Mouse (Mus musculus) cerebellum, adult 11 months (tissue): ENCODE results near the gene Vwa1.

Experiments used
- DNase-seq: peaks from one replicate; pipeline ENCODE4 v3.0.0; 2022

The Vwa1 gene

GRCm38 (mm10) chr4:155779498-155779897 is 5.0 kb upstream of the Vwa1 start:
- DNase-seq = no peak

- no peak for DNase-seq
Measured at GRCm38 (mm10) chr4:155777816-155778215, 3.3 kb upstream of the Vwa1 start.

DNA sequence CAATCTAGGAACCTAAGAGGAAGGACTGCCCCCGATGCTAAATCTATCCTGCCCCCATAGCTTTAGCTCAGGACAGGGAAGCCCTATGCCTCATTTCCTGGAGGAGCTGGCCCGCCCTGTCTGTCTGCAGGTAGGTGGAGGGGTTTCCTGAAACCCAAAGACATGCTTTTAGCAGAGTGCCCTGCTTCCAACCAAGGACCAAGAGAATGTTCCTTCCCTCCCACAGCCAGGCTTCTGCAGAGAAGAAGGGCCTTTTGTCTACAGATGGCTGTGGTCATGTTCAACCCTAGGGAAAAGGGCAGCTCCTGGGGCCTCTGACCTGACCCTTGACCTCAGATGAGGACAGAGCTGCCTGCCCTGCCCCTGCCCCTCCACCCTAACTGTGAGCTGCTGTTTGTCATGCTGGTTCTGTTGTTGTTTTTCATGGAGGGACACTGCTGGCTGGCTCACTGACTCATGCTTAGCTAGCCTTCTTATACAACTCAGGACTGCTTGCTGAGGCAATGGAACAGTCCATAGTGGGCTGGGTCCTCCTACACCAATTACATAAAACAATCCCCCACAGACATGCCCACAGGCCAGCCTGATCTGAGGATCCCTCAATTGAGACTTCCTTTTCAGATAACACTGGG is 2.3 kb upstream of the Vwa1 start:
- no peak for DNase-seq

DNA sequence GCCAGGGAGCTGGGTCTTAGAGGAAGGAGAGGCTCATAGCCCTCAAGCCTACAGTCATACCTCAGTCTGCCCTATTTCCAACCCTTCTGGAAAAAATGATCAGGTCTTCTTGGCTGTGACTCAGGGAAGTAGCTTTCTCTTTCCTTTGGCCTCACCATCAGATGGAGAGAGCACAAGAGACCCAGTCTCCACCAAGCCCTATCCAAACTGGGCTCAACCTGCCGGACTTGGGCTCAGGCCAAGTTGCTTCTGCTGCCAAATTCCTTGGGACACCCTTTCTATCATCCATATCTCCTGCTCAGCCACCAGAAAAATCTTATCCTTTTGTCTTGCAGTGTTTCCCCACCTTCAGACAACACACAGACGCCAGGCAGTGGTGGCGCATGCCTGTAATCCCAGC is 1.4 kb upstream of the Vwa1 start:
- peak; percentile 72 for DNase-seq

- DNase-seq = peak; percentile 58
Measured at GRCm38 (mm10) chr4:155774971-155775740, 658 bp upstream of the Vwa1 start.

DNA sequence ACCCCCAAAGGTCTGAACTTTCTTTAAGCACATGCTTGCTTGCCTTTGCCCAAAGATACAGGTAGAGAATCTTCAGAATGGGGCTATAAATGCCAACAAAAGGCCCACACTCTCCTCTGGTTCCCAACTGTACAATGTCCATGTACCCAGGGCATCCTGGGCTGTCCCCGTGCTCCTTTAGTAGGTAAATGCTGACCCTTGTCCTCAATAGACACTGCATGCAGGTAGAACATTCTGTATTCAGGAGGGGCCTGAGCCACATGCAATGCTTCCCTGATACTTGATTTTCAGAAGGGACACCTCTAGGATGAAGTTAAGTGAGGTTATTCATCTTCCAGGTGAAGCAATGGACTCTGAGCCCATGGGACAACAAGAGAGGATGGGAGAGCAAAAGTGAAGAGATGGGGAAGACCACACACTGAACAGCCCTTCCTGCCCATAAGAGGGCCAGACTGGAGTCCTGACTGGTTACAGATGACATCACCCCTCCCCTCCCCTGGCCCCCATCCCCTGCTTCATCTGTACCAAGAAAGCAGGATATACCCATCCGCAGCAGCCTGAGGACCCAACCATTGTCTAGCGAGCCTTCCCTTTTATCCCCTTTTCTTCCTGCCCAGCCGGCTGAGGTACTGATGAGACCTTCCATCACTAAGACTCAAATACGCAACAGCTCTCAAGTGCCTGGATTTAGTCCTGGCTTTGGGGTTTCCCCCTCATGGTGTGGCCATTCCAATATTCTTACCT is 991 bp downstream of the Vwa1 start:
- DNase-seq = no peak

DNA sequence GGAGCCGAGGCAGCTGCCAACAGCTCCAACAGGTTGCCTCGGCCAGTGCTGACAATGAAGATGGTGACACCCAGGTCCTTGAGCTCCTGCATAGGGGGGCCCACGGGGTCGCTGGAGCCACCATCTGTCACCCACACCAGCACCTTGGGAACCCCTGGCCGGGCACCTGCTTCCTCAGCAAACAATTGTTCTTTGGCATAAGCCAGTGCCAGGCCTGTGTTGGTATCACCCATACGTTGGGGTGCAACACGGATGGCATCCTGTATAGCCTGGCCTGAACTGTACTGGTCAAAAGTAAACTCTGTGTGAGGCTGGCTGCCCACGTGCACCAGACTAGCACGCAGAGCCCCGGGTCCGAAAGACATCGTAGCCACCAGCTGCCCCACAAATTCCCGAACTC is 1.7 kb downstream of the Vwa1 start:
- no peak for DNase-seq

DNA sequence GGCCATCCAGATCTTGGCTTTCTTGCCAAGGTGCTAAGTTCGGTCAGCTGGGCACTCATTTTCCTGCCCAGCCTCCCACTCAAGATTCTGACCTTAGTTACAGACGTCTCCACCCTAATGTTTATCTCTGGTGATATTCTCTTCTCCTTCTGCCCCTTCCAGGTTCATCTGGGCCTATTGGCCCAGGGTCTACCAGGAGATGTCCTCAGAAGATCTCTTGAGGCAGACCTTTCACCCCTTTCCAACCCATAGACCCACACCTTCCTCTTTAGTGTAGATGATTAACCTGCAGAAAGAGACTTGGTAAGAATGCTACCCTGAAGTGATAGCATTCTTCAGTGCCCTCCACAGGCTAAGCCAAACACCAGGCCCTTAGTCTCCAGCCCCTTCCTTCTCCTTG is 2.8 kb downstream of the Vwa1 start:
- no peak for DNase-seq

GRCm38 (mm10) chr4:155770626-155771025 is 3.9 kb downstream of the Vwa1 start:
- no peak for DNase-seq

DNA sequence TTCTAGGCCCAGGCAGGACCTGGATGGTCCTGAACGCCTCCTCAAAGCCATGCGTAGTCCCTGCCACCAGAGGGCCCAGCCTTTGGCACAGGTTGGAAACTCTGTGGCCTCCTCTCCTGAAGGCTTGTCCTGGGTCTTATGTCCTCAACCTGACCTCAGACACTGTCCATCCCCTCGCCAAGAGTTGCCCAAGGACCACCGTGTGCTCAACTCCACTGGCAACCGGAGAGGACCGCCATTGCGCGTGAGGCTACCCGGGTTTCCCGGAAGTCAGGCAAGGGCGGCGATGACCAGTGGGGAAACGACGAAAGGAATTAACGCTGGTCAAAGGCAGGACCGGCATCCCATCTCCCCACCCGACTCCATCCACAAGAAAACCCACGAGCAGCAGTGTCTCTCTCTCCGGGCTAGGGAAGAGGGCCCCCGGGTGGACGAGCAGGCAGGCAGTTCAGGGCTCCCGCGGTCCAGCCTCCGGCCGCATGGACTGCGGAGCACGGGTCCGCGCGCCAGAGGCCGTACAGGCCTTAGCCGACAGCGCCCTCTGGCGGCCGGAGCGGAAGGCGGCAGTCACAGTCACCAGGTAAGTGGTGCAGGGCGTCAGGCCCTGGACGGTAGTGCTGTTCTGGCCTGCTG is 4.5 kb downstream of the Vwa1 start:
- peak; percentile 93 for DNase-seq

DNA sequence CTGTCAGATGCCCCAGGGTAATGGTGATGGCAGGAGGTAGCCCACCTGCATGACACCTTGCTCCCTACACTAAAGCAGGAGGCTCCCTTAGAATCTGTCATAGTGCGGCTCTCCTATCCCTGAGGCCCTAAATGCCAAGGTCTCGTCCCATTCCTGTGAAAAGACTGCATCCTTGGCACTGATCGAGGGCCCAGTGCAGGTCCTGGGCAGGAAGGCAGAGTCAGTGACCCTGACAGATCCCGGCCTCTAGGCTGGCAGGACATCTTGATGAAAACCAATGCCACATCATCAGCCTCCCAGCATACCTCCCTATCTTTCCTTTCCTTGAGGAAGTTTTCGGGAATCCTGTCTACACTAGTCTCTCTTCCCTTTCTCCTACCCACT is 5.0 kb downstream of the Vwa1 start:
- no peak for DNase-seq

DNA sequence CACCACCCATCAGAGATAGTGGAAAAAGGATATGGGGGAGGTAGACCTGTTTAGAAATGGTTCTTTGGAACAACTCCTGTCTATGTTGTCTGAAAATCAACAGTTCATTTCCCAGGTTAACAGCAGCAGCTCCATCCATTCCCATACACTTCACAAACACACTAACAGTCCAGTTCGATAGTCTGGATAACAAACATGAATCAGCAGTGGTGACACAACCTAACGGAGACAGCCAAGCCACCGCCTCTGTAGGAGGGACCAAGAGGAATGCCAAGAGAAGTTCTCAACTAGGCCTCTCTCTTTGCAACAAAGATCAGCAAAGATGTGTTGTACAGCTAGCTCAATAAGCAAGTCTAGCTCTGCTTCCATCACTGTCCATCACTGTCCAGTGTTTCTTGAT is 12.1 kb downstream of the Vwa1 start:
- DNase-seq = no peak

- no peak for DNase-seq
Measured at GRCm38 (mm10) chr4:155761356-155762099, 13.0 kb downstream of the Vwa1 start.

DNA sequence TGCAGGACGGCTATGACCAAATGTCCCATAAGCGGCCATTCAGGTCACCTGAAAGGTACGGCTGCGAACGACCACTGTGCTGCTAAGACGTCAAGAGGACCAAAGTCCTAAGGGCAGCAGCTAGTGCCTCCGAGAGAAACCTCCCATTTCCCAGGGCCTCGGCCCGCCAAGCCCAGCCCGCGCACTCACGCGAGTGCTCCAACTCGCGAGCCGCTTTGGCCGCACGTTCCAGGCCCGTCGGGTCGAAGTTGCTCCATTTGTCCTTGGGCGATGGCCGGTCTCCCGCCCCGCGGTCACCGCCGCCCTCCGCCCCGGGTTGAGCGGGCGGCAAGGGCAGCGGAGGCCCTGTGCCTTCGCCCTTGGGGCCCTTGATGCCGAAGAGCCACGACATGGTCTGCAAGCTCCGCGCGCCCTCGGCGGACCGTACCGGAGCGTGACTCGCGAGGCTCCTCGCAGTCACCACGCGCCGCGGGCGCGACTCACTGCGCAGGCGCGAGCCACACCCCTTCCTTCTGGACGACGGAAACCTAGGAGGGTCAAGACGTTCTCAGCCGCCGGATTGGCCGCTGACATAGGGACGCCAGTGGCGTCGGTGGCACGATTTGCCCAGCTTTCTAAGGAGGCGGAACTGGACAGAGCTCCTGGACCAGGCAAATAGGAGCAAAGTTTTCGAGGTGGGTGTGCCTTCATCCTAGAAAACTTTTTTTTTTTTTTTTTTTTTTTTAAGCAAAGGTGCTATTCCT is 13.7 kb downstream of the Vwa1 start, which contains the start of gene Atad3a:
Gene Atad3a (minus strand): TSS at position 481 of the 743 bp plus-strand sequence.
- peak; percentile 96 for DNase-seq

GRCm38 (mm10) chr4:155759862-155760612 is 14.5 kb downstream of the Vwa1 start:
- DNase-seq = no peak

GRCm38 (mm10) chr4:155757011-155757410 is 17.5 kb downstream of the Vwa1 start:
- no peak for DNase-seq

GRCm38 (mm10) chr4:155746575-155747490 is 27.7 kb downstream of the Vwa1 start:
- peak; percentile 46 for DNase-seq

DNA sequence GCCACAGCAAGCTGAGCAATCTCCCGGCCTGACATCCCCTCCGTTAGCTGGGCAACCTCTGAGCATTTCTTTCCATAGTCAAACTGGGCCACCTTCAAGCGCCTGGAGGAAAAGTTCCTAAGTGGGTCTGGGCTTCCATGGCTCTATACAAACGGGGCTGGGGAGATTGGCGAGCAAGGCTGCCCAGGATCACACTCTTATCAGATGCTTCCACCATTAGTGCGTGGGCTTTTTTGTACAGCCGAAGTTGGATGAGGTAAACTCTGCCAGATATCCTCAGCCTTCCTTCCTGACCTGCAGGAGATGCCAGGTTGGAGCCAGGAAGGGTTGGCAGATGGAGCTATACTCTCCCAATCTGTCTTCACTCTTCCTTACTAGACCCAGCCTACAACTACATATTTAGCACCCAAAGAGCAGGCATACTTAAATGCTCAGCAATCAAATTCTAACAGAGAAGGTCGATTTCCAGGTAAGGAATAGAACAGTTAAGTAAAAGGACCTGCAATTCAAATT is 28.4 kb downstream of the Vwa1 start:
- peak; percentile 73 for DNase-seq

DNA sequence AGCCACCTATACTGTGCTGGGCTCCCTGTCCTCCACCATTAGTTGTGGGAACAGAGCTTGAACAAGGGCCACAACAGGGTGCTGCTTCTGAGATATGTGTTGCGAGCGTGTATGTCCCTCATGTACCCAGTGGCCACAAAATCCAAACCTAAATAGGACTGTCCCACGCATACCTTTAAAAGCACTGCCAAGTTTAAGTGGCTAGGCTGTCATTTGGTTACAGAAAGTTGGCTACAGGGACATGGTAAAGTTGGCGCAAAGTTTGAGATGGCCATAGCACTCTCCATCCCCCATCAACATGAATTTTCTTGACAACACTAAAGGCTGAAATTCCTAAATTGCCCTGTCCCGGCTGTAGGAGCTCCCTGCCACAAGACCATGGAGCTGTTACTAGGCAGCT is 29.4 kb downstream of the Vwa1 start:
- DNase-seq = no peak

- peak; percentile 49 for DNase-seq
Measured at GRCm38 (mm10) chr4:155744474-155744873, 30.0 kb downstream of the Vwa1 start.
